Mouse (Mus musculus): ENCODE data around the gene Cela1. TPM values are rescaled to one million over a fixed set of nuclear protein-coding genes. Genes with fewer than 3 reads are reported as not detected.

The Cela1 gene
- polyA plus RNA-seq, 1 experiment from 2014 or later = 1.2 TPM

DNA sequence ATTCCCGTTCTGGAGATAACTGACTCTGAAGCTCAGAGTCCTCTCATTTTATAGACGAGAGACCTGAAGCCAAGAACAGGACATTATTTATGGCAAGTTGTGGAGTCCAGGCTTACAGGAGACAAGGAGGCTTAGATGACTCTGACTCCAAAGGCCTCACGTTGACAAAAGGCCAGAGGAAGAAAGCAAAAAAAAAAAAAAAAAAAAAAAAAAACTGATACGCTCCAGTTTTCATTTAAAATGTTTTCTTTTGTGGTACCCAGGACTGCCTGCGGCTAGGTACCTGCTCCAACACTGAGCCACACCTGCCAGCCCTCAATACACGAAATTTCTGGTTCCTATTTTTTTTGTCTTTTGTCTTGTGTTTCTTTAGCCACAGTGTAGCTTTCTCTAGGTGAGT lies 20.3 kb downstream of the Cela1 start:
- 68% methylated on average over 6 of the region's 6 CpGs for WGBS
- ATAC-seq (ENCODE audit: low FRiP score, low read depth) = no peak
- Histone ChIP-seq H3K27me3 (no peaks in the 10 kb centered on the region), H3K36me3 (no peaks in the 10 kb centered on the region), H3K4me2 (no peak overlapping the region), H3K9me3 (no peaks in the 10 kb centered on the region), H3K9ac (no peak overlapping the region), H3K4me1 (replicated peaks) (peaks cover 12% of the 10 kb centered on the region), H3K27ac (replicated peaks) (no peak overlapping the region), H3K4me3 (no peak overlapping the region)

- ATAC-seq (ENCODE audit: low FRiP score, low read depth) = no peak
- no peak overlapping the region for H3K4me2 ChIP-seq
- WGBS = 38% methylated on average over 12 of the region's 12 CpGs
- no peaks in the 10 kb centered on the region for H3K27me3 ChIP-seq
- H3K9ac ChIP-seq = no peak overlapping the region
- H3K9me3 ChIP-seq = no peaks in the 10 kb centered on the region
- no peaks in the 10 kb centered on the region for H3K36me3 ChIP-seq
- no peak overlapping the region for H3K27ac ChIP-seq (replicated peaks)
- H3K4me1 ChIP-seq (replicated peaks) = peaks cover 12% of the 10 kb centered on the region
- no peak overlapping the region for H3K4me3 ChIP-seq
Measured at GRCm38 (mm10) chr15:100666851-100667250, 20.9 kb downstream of the Cela1 start.

DNA sequence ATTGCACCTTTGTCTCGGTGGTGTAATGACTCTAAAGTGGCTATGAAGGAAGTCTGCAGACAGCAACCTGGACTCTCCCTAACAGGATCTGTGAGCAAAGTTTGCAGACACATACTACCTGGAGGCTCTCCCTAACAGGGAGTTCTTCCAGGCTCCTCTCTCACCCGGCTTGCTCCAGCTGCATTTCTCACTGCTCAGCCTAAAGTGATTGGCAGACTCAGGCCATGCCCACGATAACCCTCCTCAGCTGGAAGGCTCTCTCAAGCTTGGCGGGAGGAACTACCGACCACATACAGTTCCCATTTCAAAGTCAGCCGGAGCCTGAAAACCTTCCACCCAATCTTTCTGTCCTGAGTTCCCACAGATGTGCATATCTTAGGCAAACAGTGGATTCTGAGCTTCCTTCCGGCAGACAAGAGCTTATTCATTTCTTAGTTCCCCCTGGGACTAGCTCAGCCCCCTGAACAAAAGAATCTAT lies 21.5 kb downstream of the Cela1 start:
- no peaks in the 10 kb centered on the region for H3K9me3 ChIP-seq
- 11% methylated on average over 7 of the region's 7 CpGs for WGBS
- ATAC-seq (ENCODE audit: low FRiP score, low read depth) = no peak

GRCm38 (mm10) chr15:100665411-100666218 lies 22.1 kb downstream of the Cela1 start:
- peaks cover 12% of the 10 kb centered on the region for H3K4me1 ChIP-seq (replicated peaks)
- no peak for ATAC-seq (ENCODE audit: low FRiP score, low read depth)
- no peaks in the 10 kb centered on the region for H3K36me3 ChIP-seq

More for the DNA sequence above, 21.5 kb downstream of the Cela1 start:
- Histone ChIP-seq H3K9ac (no peak overlapping the region), H3K4me2 (0 out of 2 replicates have a peak overlapping the region, but pooled peaks have one; percentile 11), H3K4me3 (no peak overlapping the region), H3K27ac (replicated peaks) (no peak overlapping the region), H3K4me1 (replicated peaks) (peaks cover 12% of the 10 kb centered on the region), H3K27me3 (no peaks in the 10 kb centered on the region), H3K36me3 (no peaks in the 10 kb centered on the region)

DNA sequence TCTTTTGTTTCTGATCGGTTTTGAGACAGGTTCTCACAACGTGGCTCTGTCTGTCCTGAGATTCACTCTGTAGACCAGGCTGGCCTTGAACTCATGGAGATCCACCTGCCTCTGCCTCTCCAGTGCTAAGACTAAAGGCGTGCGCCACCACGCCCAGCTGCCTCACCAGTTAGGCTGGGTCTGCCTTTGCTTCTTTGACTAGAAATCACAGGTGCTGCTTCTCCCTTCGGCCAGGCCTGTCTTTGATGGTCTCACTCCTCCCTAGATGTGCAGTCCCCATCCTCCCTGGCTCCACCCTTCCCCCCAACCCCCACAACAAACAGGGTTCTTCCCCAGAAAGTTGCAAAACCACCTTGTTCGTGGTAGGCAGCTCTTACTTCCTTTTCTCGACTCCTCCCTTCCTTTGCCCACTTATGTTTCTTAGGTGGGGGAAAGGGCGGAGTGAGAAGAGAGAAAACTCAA lies 22.9 kb downstream of the Cela1 start:
- Histone ChIP-seq H3K4me3 (no peak overlapping the region), H3K27ac (replicated peaks) (no peak overlapping the region), H3K4me1 (replicated peaks) (peaks cover 12% of the 10 kb centered on the region), H3K36me3 (no peaks in the 10 kb centered on the region), H3K9ac (no peak overlapping the region), H3K9me3 (no peaks in the 10 kb centered on the region), H3K4me2 (no peak overlapping the region), H3K27me3 (no peaks in the 10 kb centered on the region)
- ATAC-seq (ENCODE audit: low FRiP score, low read depth) = no peak
- WGBS = 84% methylated on average over 9 of the region's 9 CpGs

More at GRCm38 (mm10) chr15:100665411-100666218, 22.1 kb downstream of the Cela1 start:
- H3K4me2 ChIP-seq = no peak overlapping the region
- H3K27me3 ChIP-seq = no peaks in the 10 kb centered on the region
- 47% methylated on average over 9 of the region's 9 CpGs for WGBS
- no peaks in the 10 kb centered on the region for H3K9me3 ChIP-seq
- no peak overlapping the region for H3K4me3 ChIP-seq
- no peak overlapping the region for H3K27ac ChIP-seq (replicated peaks)
- no peak overlapping the region for H3K9ac ChIP-seq

- Histone ChIP-seq H3K27ac (replicated peaks) (no peak overlapping the region), H3K4me3 (no peak overlapping the region), H3K27me3 (no peaks in the 10 kb centered on the region), H3K9ac (no peak overlapping the region), H3K4me2 (no peak overlapping the region), H3K9me3 (no peaks in the 10 kb centered on the region), H3K4me1 (replicated peaks) (peaks cover 2% of the 10 kb centered on the region; the same call in 1 of the 2 replicates), H3K36me3 (no peaks in the 10 kb centered on the region)
- 90% methylated on average over 5 of the region's 5 CpGs for WGBS
- no peak for ATAC-seq (ENCODE audit: low FRiP score, low read depth)
Measured at GRCm38 (mm10) chr15:100660805-100661204, 26.9 kb downstream of the Cela1 start.

DNA sequence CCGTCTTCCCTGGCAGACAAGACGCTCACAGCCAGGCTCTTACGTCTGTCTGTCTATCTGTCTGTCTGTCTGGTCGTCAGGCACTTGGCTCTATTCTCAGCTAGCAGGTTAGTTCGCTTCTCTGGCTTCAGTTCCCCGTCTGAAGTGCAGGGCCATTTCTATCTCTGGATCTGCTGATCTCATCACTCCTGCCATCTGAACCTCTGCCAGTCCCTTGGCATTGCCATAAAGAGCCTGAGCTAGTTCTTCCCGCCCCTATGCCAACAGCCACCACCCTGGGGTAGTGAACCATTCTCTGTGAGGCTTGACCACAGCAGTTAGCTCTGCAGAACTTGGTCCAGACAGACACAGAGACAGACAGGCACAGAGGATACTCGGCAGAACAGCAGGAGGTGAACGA lies 27.4 kb downstream of the Cela1 start:
- Histone ChIP-seq H3K27me3 (no peaks in the 10 kb centered on the region), H3K9me3 (no peaks in the 10 kb centered on the region), H3K9ac (no peak overlapping the region), H3K36me3 (no peaks in the 10 kb centered on the region), H3K27ac (replicated peaks) (no peak overlapping the region), H3K4me2 (no peak overlapping the region), H3K4me3 (no peak overlapping the region), H3K4me1 (replicated peaks) (no peaks in the 10 kb centered on the region)
- no peak for ATAC-seq (ENCODE audit: low FRiP score, low read depth)
- 84% methylated on average over 9 of the region's 9 CpGs for WGBS

DNA sequence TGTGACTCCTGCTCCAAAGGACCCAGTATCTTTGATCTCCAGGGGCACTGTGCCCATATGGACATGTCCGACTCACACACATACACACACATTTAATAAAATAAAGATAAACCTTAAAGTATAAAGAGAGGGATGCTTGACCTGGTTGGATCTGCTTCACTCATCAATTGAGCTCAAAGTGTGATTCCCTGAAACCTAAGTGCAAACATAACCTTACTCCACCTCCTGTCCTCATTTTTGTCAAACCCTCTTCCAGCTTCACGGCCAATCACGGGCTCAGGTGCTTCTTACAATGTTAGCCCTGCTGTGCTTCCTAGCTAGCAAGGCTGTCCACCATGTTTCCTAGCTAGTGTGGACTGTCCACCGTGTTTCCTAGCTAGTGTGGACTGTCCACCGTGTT lies 32.5 kb downstream of the Cela1 start:
- Histone ChIP-seq H3K27ac (replicated peaks) (no peak overlapping the region), H3K4me2 (no peak overlapping the region), H3K4me1 (replicated peaks) (no peaks in the 10 kb centered on the region), H3K27me3 (no peaks in the 10 kb centered on the region), H3K4me3 (no peak overlapping the region), H3K9ac (no peak overlapping the region), H3K9me3 (no peaks in the 10 kb centered on the region), H3K36me3 (no peaks in the 10 kb centered on the region)
- ATAC-seq (ENCODE audit: low FRiP score, low read depth) = no peak
- WGBS = 89% methylated on average over 5 of the region's 5 CpGs

DNA sequence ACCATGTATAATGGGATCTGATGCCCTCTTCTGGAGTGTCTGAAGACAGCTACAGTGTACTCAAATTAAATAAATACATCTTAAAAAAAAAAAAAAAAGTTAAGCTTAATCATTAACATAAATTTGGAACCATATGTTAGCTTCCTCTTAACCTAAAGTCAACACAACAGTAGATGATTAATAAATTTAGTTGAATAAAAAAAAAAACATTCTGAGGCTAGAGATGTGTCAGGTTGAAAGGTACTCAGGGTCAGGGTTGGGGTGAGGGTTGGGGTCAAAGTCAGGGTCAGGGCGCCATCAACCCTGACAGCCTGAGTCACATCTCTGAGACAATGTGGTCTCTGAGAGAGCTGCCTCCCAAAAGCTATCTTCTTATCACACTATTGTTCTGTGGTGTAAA lies 33.5 kb downstream of the Cela1 start:
- Histone ChIP-seq H3K9me3 (no peaks in the 10 kb centered on the region), H3K9ac (no peak overlapping the region), H3K27ac (replicated peaks) (no peak overlapping the region), H3K4me3 (no peak overlapping the region), H3K27me3 (no peaks in the 10 kb centered on the region), H3K4me1 (replicated peaks) (no peaks in the 10 kb centered on the region), H3K4me2 (no peak overlapping the region), H3K36me3 (no peaks in the 10 kb centered on the region)
- WGBS = 96% methylated on average over 1 of the region's 1 CpGs
- no peak for ATAC-seq (ENCODE audit: low FRiP score, low read depth)

DNA sequence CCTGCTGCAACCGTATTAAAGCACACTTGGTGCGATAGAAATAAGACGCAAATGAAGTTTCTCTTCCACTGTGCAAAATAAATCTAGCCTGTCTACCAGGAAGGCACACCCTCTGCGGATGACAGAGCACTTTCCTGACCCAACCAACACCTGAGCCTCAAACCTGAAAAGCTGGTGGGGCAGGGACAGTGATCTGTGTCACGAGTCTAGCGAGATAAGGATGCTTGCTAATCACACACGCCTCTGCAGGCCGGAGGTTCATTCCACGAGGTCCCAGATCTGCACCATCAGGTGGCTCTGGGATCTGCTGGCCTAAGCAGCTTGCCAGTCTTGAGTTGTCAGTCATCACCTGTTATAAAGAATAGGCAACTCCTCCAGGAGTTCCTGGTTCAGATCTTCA lies 36.1 kb downstream of the Cela1 start:
- 89% methylated on average over 9 of the region's 9 CpGs for WGBS

GRCm38 (mm10) chr15:100650111-100650510 lies 37.6 kb downstream of the Cela1 start:
- ATAC-seq (ENCODE audit: low FRiP score, low read depth) = no peak
- WGBS = 85% methylated on average over 10 of the region's 10 CpGs

More for the DNA sequence above, 36.1 kb downstream of the Cela1 start:
- no peak for ATAC-seq (ENCODE audit: low FRiP score, low read depth)
- H3K27me3 ChIP-seq = no peaks in the 10 kb centered on the region
- H3K4me2 ChIP-seq = no peak overlapping the region
- no peak overlapping the region for H3K4me3 ChIP-seq
- H3K4me1 ChIP-seq (replicated peaks) = no peaks in the 10 kb centered on the region
- no peak overlapping the region for H3K9ac ChIP-seq
- no peak overlapping the region for H3K27ac ChIP-seq (replicated peaks)
- H3K9me3 ChIP-seq = no peaks in the 10 kb centered on the region
- H3K36me3 ChIP-seq = no peaks in the 10 kb centered on the region

DNA sequence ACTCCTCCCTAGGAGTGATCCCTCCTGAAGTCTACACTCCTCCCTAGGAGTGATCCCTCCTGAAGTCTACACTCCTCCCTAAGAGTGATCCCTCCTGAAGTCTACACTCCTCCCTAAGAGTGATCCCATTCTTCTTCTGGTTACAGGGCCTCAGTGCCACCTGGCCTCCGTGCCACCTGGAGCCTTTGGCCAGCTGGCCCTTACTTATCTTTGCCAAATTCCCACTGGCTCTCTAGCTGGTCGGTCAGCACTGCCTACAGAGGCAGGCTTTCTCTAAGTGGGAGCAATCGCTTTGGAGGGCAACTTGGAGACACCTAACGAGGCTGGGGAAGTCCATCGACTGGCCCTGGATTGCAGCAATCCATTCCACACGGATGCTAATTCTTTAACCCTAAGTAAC lies 41.6 kb downstream of the Cela1 start:
- Histone ChIP-seq H3K9me3 (no peaks in the 10 kb centered on the region), H3K4me3 (no peak overlapping the region), H3K27ac (replicated peaks) (no peak overlapping the region), H3K4me1 (replicated peaks) (no peaks in the 10 kb centered on the region), H3K4me2 (no peak overlapping the region), H3K27me3 (no peaks in the 10 kb centered on the region), H3K9ac (no peak overlapping the region), H3K36me3 (no peaks in the 10 kb centered on the region)
- no peak for ATAC-seq (ENCODE audit: low FRiP score, low read depth)
- WGBS = 87% methylated on average over 6 of the region's 6 CpGs

More at GRCm38 (mm10) chr15:100650111-100650510, 37.6 kb downstream of the Cela1 start:
- Histone ChIP-seq H3K27ac (replicated peaks) (no peak overlapping the region), H3K36me3 (no peaks in the 10 kb centered on the region), H3K4me2 (no peak overlapping the region), H3K4me1 (replicated peaks) (no peaks in the 10 kb centered on the region), H3K27me3 (no peaks in the 10 kb centered on the region), H3K4me3 (no peak overlapping the region), H3K9ac (no peak overlapping the region), H3K9me3 (no peaks in the 10 kb centered on the region)

All from hindbrain, embryonic 15.5 days (tissue).